Mouse (Mus musculus) cerebellum, adult 2 months (tissue): Measurements from ENCODE around the gene Slpi.

Source experiments
- CTCF ChIP-seq: fragments of 200-500 bp; IDR thresholded peaks from 2 replicates; pipeline ENCODE4 v1.5.1; 2011; ENCODE audit warnings: low read depth, mild to moderate bottlenecking, control low read depth, low read length, moderate library complexity, borderline replicate concordance; ENCODE audit not compliant: insufficient read depth
- POLR2A ChIP-seq: fragments of 200-500 bp; IDR thresholded peaks from 2 replicates; pipeline ENCODE4 v1.6.1; 2011; ENCODE audit warnings: low read length, control low read depth, borderline replicate concordance; ENCODE audit not compliant: insufficient read depth

GRCm38 (mm10) chr2:164430697-164431096 lies 41.8 kb upstream of the Slpi start:
- no peak for TF ChIP-seq CTCF
- TF ChIP-seq POLR2A: no peak
